Mouse (Mus musculus) heart, adult 2 months (tissue): ENCODE measurements around the gene Chdh.

Experiments used
- CTCF ChIP-seq: fragments of 200-600 bp; IDR thresholded peaks from 2 replicates; pipeline ENCODE4 v1.8.1; 2022; ENCODE audit warnings: antibody characterized with exemption, mild to moderate bottlenecking, moderate library complexity
- POLR2A ChIP-seq: fragments of 200-500 bp; IDR thresholded peaks from 2 replicates; pipeline ENCODE4 v1.6.1; 2011; ENCODE audit warnings: mild to moderate bottlenecking, low read depth, low read length, control low read depth; ENCODE audit not compliant: insufficient read depth

DNA sequence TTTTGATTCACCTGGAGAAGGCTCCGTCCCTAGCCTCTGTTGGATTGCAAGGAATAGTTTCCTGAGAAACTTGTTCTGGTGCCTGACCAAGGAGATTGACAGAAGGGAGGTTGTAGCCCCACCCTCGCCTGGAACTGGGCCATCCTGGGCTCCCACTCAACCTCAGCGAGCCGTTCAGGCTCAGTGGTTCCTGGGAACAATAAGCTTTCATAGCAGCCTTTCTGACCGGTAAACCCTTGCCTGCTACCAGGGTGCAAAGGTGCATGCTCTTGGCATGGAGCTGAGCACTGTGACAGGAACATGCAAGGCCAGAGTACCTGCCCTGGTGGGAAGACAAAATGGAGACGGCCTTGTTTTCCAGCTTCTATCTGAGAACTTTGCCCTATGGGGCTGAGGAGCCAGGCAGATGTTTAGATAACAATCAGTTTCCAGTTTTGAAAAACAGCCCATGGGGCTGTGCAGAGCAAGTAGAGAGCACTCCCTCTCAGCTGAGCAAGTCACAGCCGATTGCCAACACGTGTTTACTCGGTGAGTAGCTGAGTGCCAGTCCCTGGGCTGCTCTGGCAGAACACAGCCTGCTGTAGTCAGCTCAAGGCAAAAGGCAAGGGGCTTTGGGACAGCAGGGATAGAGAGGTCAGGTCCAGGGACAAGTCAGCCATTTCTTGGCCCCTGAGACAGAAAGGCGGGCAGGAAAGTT lies 1.2 kb downstream of the Chdh start:
- TF ChIP-seq CTCF (no peak), POLR2A (no peak)
